Mouse (Mus musculus): ENCODE data around the gene Brsk2. TPM values are rescaled to one million over a fixed set of nuclear protein-coding genes. Genes with fewer than 3 reads are reported as not detected.

Gene Brsk2
- polyA plus RNA-seq, 1 experiment from 2014 or later = 0.88 TPM

GRCm38 (mm10) chr7:141948045-141948444 lies 1.5 kb upstream of the Brsk2 start:
- Histone ChIP-seq H3K27ac (ENCODE audit: low read depth) (no peak overlapping the region), H3K9ac (no peak overlapping the region), H3K4me1 (ENCODE audit: insufficient read depth) (no peaks in the 10 kb centered on the region), H3K9me3 (ENCODE audit: low read depth, low read length) (no peaks in the 10 kb centered on the region), H3K36me3 (ENCODE audit: insufficient read depth) (no peaks in the 10 kb centered on the region), H3K4me2 (no peak overlapping the region), H3K4me3 (ENCODE audit: low read depth, low read length) (no peak overlapping the region), H3K27me3 (ENCODE audit: insufficient read depth, low read length) (peaks cover 68% of the 10 kb centered on the region)
- no peak for ATAC-seq (ENCODE audit: insufficient read depth)
- peak; percentile 42 for TF ChIP-seq CTCF (IDR thresholded peaks at IDR 0.05; ENCODE audit: low read depth)
- DNase-seq = no peak
- WGBS = 62% methylated on average over 1 of the region's 1 CpGs

GRCm38 (mm10) chr7:141949799-141950103 lies 200 bp downstream of the Brsk2 start:
- H3K27ac ChIP-seq (ENCODE audit: low read depth) = no peak overlapping the region
- no peak for TF ChIP-seq CTCF (IDR thresholded peaks at IDR 0.05; ENCODE audit: low read depth)
- H3K36me3 ChIP-seq (ENCODE audit: insufficient read depth) = no peaks in the 10 kb centered on the region
- H3K4me1 ChIP-seq (ENCODE audit: insufficient read depth) = no peaks in the 10 kb centered on the region
- H3K4me3 ChIP-seq (ENCODE audit: low read depth, low read length) = peak overlapping the region; percentile 38
- WGBS = under 1% methylated on average over 30 of the region's 54 CpGs
- ATAC-seq (ENCODE audit: insufficient read depth) (peak; percentile 68; the same call in 1 of the 2 replicates), DNase-seq (no peak)
- H3K27me3 ChIP-seq (ENCODE audit: insufficient read depth, low read length) = peaks cover 68% of the 10 kb centered on the region
- peak overlapping the region; percentile 42 for H3K9ac ChIP-seq
- no peaks in the 10 kb centered on the region for H3K9me3 ChIP-seq (ENCODE audit: low read depth, low read length)
- peak overlapping the region; percentile 88 for H3K4me2 ChIP-seq

GRCm38 (mm10) chr7:141950104-141951013 lies 808 bp downstream of the Brsk2 start:
- H3K27me3 ChIP-seq (ENCODE audit: insufficient read depth, low read length) = peaks cover 67% of the 10 kb centered on the region

GRCm38 (mm10) chr7:141951821-141952220 lies 2.3 kb downstream of the Brsk2 start:
- Histone ChIP-seq H3K9me3 (ENCODE audit: low read depth, low read length) (no peaks in the 10 kb centered on the region), H3K27me3 (ENCODE audit: insufficient read depth, low read length) (peaks cover 52% of the 10 kb centered on the region), H3K27ac (ENCODE audit: low read depth) (no peak overlapping the region), H3K4me2 (no peak overlapping the region), H3K4me1 (ENCODE audit: insufficient read depth) (no peaks in the 10 kb centered on the region), H3K9ac (no peak overlapping the region), H3K4me3 (ENCODE audit: low read depth, low read length) (no peak overlapping the region), H3K36me3 (ENCODE audit: insufficient read depth) (no peaks in the 10 kb centered on the region)
- no peak for DNase-seq
- 87% methylated on average over 4 of the region's 4 CpGs for WGBS
- no peak for ATAC-seq (ENCODE audit: insufficient read depth)
- no peak for TF ChIP-seq CTCF (IDR thresholded peaks at IDR 0.05; ENCODE audit: low read depth)

More at GRCm38 (mm10) chr7:141950104-141951013, 808 bp downstream of the Brsk2 start:
- peak overlapping the region; percentile 38 for H3K4me3 ChIP-seq (ENCODE audit: low read depth, low read length)
- H3K4me1 ChIP-seq (ENCODE audit: insufficient read depth) = no peaks in the 10 kb centered on the region
- TF ChIP-seq CTCF (IDR thresholded peaks at IDR 0.05; ENCODE audit: low read depth) = no peak
- peak; percentile 18 for DNase-seq
- under 1% methylated on average over 73 of the region's 84 CpGs for WGBS
- H3K4me2 ChIP-seq = peak overlapping the region; percentile 88
- no peaks in the 10 kb centered on the region for H3K9me3 ChIP-seq (ENCODE audit: low read depth, low read length)
- ATAC-seq (ENCODE audit: insufficient read depth) = no peak; the same call in 1 of the 2 replicates
- no peaks in the 10 kb centered on the region for H3K36me3 ChIP-seq (ENCODE audit: insufficient read depth)
- H3K27ac ChIP-seq (ENCODE audit: low read depth) = no peak overlapping the region
- peak overlapping the region; percentile 42 for H3K9ac ChIP-seq

- ATAC-seq (ENCODE audit: insufficient read depth) (no peak), DNase-seq (no peak)
- H3K4me1 ChIP-seq (ENCODE audit: insufficient read depth) = no peaks in the 10 kb centered on the region
- H3K36me3 ChIP-seq (ENCODE audit: insufficient read depth) = no peaks in the 10 kb centered on the region
- no peak overlapping the region for H3K9ac ChIP-seq
- no peak overlapping the region for H3K4me2 ChIP-seq
- H3K9me3 ChIP-seq (ENCODE audit: low read depth, low read length) = no peaks in the 10 kb centered on the region
- peaks cover 43% of the 10 kb centered on the region for H3K27me3 ChIP-seq (ENCODE audit: insufficient read depth, low read length)
- WGBS = 52% methylated on average over 4 of the region's 4 CpGs
- no peak overlapping the region for H3K27ac ChIP-seq (ENCODE audit: low read depth)
- H3K4me3 ChIP-seq (ENCODE audit: low read depth, low read length) = no peak overlapping the region
- TF ChIP-seq CTCF (IDR thresholded peaks at IDR 0.05; ENCODE audit: low read depth) = no peak
Observed at GRCm38 (mm10) chr7:141952920-141953319, 3.4 kb downstream of the Brsk2 start.

- no peak overlapping the region for H3K27ac ChIP-seq (ENCODE audit: low read depth)
- H3K9me3 ChIP-seq (ENCODE audit: low read depth, low read length) = no peaks in the 10 kb centered on the region
- TF ChIP-seq CTCF (IDR thresholded peaks at IDR 0.05; ENCODE audit: low read depth) = no peak
- no peaks in the 10 kb centered on the region for H3K4me1 ChIP-seq (ENCODE audit: insufficient read depth)
- no peaks in the 10 kb centered on the region for H3K36me3 ChIP-seq (ENCODE audit: insufficient read depth)
- DNase-seq = no peak
- ATAC-seq (ENCODE audit: insufficient read depth) = no peak
- no peak overlapping the region for H3K4me3 ChIP-seq (ENCODE audit: low read depth, low read length)
- WGBS = 65% methylated on average over 6 of the region's 6 CpGs
- peaks cover 36% of the 10 kb centered on the region for H3K27me3 ChIP-seq (ENCODE audit: insufficient read depth, low read length)
- H3K4me2 ChIP-seq = no peak overlapping the region
- no peak overlapping the region for H3K9ac ChIP-seq
Observed at GRCm38 (mm10) chr7:141953616-141954015, 4.1 kb downstream of the Brsk2 start.

GRCm38 (mm10) chr7:141955565-141956173 lies 6.1 kb downstream of the Brsk2 start:
- Histone ChIP-seq H3K9me3 (ENCODE audit: low read depth, low read length) (no peaks in the 10 kb centered on the region), H3K27ac (ENCODE audit: low read depth) (no peak overlapping the region), H3K4me3 (ENCODE audit: low read depth, low read length) (no peak overlapping the region), H3K27me3 (ENCODE audit: insufficient read depth, low read length) (peaks cover 20% of the 10 kb centered on the region), H3K36me3 (ENCODE audit: insufficient read depth) (no peaks in the 10 kb centered on the region), H3K9ac (no peak overlapping the region), H3K4me1 (ENCODE audit: insufficient read depth) (no peaks in the 10 kb centered on the region), H3K4me2 (no peak overlapping the region)
- 59% methylated on average over 5 of the region's 5 CpGs for WGBS
- DNase-seq (no peak), ATAC-seq (ENCODE audit: insufficient read depth) (no peak)
- no peak for TF ChIP-seq CTCF (IDR thresholded peaks at IDR 0.05; ENCODE audit: low read depth)
